Mouse (Mus musculus): ENCODE data around the gene Iqgap1. TPM values are rescaled to one million over a fixed set of nuclear protein-coding genes. Genes with fewer than 3 reads are reported as not detected.

Iqgap1 gene
- total RNA-seq (2014; rRNA removed) = 7.8 and 9.2 TPM in 2 replicates
- 2.6 and 2.8 TPM in 2 replicates for polyA plus RNA-seq (2012; rRNA removed)

- no peak within 1 kb of the TSS for H3K4me3 ChIP-seq (ENCODE audit: insufficient read depth, low read depth, low read length)
- no peaks in the 10 kb centered on the region for H3K27me3 ChIP-seq (ENCODE audit: control insufficient read depth, insufficient read depth, low read length)
- TF ChIP-seq POLR2A (IDR thresholded peaks at IDR 0.05; ENCODE audit: extremely low read depth, insufficient read depth, low read length) (no peak), CTCF (IDR thresholded peaks at IDR 0.05; ENCODE audit: low read depth, low read length) (no peak)
- no peak for DNase-seq (ENCODE audit: extremely low read depth, low read depth, low spot score)
- H3K4me1 ChIP-seq (ENCODE audit: control insufficient read depth, insufficient read depth, low read length) = no peaks in the 10 kb centered on the region
- 87% methylated on average over 11 of the region's 11 CpGs for WGBS
- H3K36me3 ChIP-seq (ENCODE audit: control insufficient read depth, insufficient read depth, low read length) = no peaks in the 10 kb centered on the region
- H3K79me2 ChIP-seq (ENCODE audit: control insufficient read depth, insufficient read depth, low read length) = no peaks in the 10 kb centered on the region
- H3K9ac ChIP-seq (ENCODE audit: low read depth, low read length) = no peak within 1 kb of the TSS
- no peak within 1 kb of the TSS for H3K27ac ChIP-seq (replicated peaks; ENCODE audit: insufficient read depth, low read depth, low read length)
Measured at GRCm38 (mm10) chr7:80825843-80826403, at the start of gene Iqgap1. Iqgap1 (minus strand) TSS chr7:80825974.

DNA sequence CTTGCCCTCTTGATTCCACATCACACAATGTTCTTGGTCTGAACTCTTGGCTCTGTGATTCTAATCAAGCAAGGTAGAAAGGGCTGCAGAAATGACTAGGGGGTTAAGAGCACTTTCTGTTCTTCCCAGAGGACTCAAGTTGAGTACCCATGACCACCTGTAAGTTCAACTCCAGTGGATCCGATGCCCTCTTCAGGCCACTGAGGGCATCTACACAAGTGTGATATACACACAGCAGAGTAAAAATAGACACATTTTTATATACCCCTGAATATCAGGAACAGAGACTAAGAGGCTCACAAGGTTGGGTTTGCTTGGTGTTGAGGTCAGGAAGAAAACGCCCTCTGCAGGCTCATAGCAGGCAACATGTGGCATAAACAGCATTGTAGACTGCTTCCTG lies 47.9 kb upstream of the Iqgap1 start:
- peak overlapping the region; percentile 50; the same call in 1 of the 2 replicates for H3K27ac ChIP-seq (replicated peaks; ENCODE audit: insufficient read depth, low read depth, low read length)
- no peaks in the 10 kb centered on the region for H3K27me3 ChIP-seq (ENCODE audit: control insufficient read depth, insufficient read depth, low read length)
- TF ChIP-seq CTCF (IDR thresholded peaks at IDR 0.05; ENCODE audit: low read depth, low read length) (no peak), POLR2A (IDR thresholded peaks at IDR 0.05; ENCODE audit: extremely low read depth, insufficient read depth, low read length) (no peak)
- WGBS = 95% methylated on average over 2 of the region's 2 CpGs
- no peak overlapping the region for H3K9ac ChIP-seq (ENCODE audit: low read depth, low read length)
- H3K4me3 ChIP-seq (ENCODE audit: insufficient read depth, low read depth, low read length) = no peak overlapping the region
- no peak for DNase-seq (ENCODE audit: extremely low read depth, low read depth, low spot score)
- H3K36me3 ChIP-seq (ENCODE audit: control insufficient read depth, insufficient read depth, low read length) = peaks cover 14% of the 10 kb centered on the region
- H3K79me2 ChIP-seq (ENCODE audit: control insufficient read depth, insufficient read depth, low read length) = no peaks in the 10 kb centered on the region; the same call in 1 of the 2 replicates
- H3K4me1 ChIP-seq (ENCODE audit: control insufficient read depth, insufficient read depth, low read length) = peaks cover 5% of the 10 kb centered on the region

GRCm38 (mm10) chr7:80873038-80873437 lies 47.3 kb upstream of the Iqgap1 start:
- Histone ChIP-seq H3K36me3 (ENCODE audit: control insufficient read depth, insufficient read depth, low read length) (peaks cover 17% of the 10 kb centered on the region), H3K27me3 (ENCODE audit: control insufficient read depth, insufficient read depth, low read length) (no peaks in the 10 kb centered on the region), H3K27ac (replicated peaks; ENCODE audit: insufficient read depth, low read depth, low read length) (peak overlapping the region; percentile 60), H3K79me2 (ENCODE audit: control insufficient read depth, insufficient read depth, low read length) (no peaks in the 10 kb centered on the region; the same call in 1 of the 2 replicates), H3K4me3 (ENCODE audit: insufficient read depth, low read depth, low read length) (no peak overlapping the region), H3K9ac (ENCODE audit: low read depth, low read length) (no peak overlapping the region), H3K4me1 (ENCODE audit: control insufficient read depth, insufficient read depth, low read length) (peaks cover 5% of the 10 kb centered on the region)
- 49% methylated on average over 5 of the region's 5 CpGs for WGBS
- TF ChIP-seq POLR2A (IDR thresholded peaks at IDR 0.05; ENCODE audit: extremely low read depth, insufficient read depth, low read length) (no peak), CTCF (IDR thresholded peaks at IDR 0.05; ENCODE audit: low read depth, low read length) (no peak)
- DNase-seq (ENCODE audit: extremely low read depth, low read depth, low spot score) = peak; percentile 69

DNA sequence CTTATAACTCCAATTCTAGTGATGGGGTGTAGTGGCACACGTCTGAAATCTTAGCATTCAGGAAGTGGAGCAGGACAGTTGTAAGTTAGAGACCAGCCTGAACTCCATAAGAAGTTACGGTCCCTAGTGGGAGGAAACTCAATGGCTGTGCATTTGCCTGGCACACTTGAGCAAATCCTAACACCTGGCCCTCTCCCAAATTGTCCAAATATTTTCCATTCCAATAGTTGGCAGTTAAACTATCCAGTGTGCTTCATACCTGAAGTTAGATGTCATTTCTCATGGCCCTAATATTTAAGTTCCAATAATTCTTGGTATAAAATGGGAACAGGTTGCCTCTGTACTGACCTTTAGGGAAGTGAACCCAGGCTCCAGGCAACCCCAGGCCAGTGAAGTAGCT lies 42.9 kb upstream of the Iqgap1 start:
- peaks cover 16% of the 10 kb centered on the region for H3K4me1 ChIP-seq (ENCODE audit: control insufficient read depth, insufficient read depth, low read length)
- WGBS = 84% methylated on average over 2 of the region's 2 CpGs
- H3K27me3 ChIP-seq (ENCODE audit: control insufficient read depth, insufficient read depth, low read length) = no peaks in the 10 kb centered on the region
- TF ChIP-seq CTCF (IDR thresholded peaks at IDR 0.05; ENCODE audit: low read depth, low read length) (no peak), POLR2A (IDR thresholded peaks at IDR 0.05; ENCODE audit: extremely low read depth, insufficient read depth, low read length) (no peak)
- H3K4me3 ChIP-seq (ENCODE audit: insufficient read depth, low read depth, low read length) = no peak overlapping the region
- no peaks in the 10 kb centered on the region; the same call in 1 of the 2 replicates for H3K79me2 ChIP-seq (ENCODE audit: control insufficient read depth, insufficient read depth, low read length)
- peak; percentile 29 for DNase-seq (ENCODE audit: extremely low read depth, low read depth, low spot score)
- peaks cover 7% of the 10 kb centered on the region for H3K36me3 ChIP-seq (ENCODE audit: control insufficient read depth, insufficient read depth, low read length)
- no peak overlapping the region for H3K27ac ChIP-seq (replicated peaks; ENCODE audit: insufficient read depth, low read depth, low read length)
- no peak overlapping the region for H3K9ac ChIP-seq (ENCODE audit: low read depth, low read length)

GRCm38 (mm10) chr7:80866514-80867147 lies 40.9 kb upstream of the Iqgap1 start:
- Histone ChIP-seq H3K4me1 (ENCODE audit: control insufficient read depth, insufficient read depth, low read length) (peaks cover 16% of the 10 kb centered on the region), H3K9ac (ENCODE audit: low read depth, low read length) (no peak overlapping the region), H3K79me2 (ENCODE audit: control insufficient read depth, insufficient read depth, low read length) (peaks cover 6% of the 10 kb centered on the region), H3K36me3 (ENCODE audit: control insufficient read depth, insufficient read depth, low read length) (peaks cover 7% of the 10 kb centered on the region), H3K27me3 (ENCODE audit: control insufficient read depth, insufficient read depth, low read length) (no peaks in the 10 kb centered on the region), H3K4me3 (ENCODE audit: insufficient read depth, low read depth, low read length) (no peak overlapping the region), H3K27ac (replicated peaks; ENCODE audit: insufficient read depth, low read depth, low read length) (peak overlapping the region; percentile 24)
- TF ChIP-seq CTCF (IDR thresholded peaks at IDR 0.05; ENCODE audit: low read depth, low read length) (no peak), POLR2A (IDR thresholded peaks at IDR 0.05; ENCODE audit: extremely low read depth, insufficient read depth, low read length) (no peak)
- peak; percentile 87 for DNase-seq (ENCODE audit: extremely low read depth, low read depth, low spot score)
- WGBS = 22% methylated on average over 7 of the region's 7 CpGs

DNA sequence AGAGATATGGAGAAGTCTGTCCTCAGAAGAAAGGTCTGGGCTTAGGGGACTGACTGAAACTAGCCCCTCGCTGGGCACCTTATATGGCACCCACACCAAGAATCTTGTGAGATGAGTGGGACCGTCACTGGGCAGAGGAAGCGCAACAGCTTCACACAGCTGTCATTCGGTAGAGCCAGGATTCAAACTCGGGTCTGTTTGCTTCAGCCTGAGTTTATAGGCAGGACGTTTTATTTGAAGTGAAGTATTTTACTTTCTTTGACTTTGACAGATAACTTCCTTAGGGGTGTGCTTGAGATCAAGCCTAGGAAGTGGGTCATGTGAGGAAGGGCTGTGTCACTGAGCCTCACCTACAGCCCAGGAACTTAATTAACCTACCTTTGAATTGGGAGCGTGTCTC lies 39.7 kb upstream of the Iqgap1 start:
- H3K9ac ChIP-seq (ENCODE audit: low read depth, low read length) = no peak overlapping the region
- 87% methylated on average over 7 of the region's 7 CpGs for WGBS
- peak overlapping the region; percentile 65 for H3K27ac ChIP-seq (replicated peaks; ENCODE audit: insufficient read depth, low read depth, low read length)
- TF ChIP-seq POLR2A (IDR thresholded peaks at IDR 0.05; ENCODE audit: extremely low read depth, insufficient read depth, low read length) (no peak), CTCF (IDR thresholded peaks at IDR 0.05; ENCODE audit: low read depth, low read length) (no peak)
- H3K27me3 ChIP-seq (ENCODE audit: control insufficient read depth, insufficient read depth, low read length) = no peaks in the 10 kb centered on the region
- H3K36me3 ChIP-seq (ENCODE audit: control insufficient read depth, insufficient read depth, low read length) = peaks cover 6% of the 10 kb centered on the region
- no peak for DNase-seq (ENCODE audit: extremely low read depth, low read depth, low spot score)
- H3K4me1 ChIP-seq (ENCODE audit: control insufficient read depth, insufficient read depth, low read length) = peaks cover 20% of the 10 kb centered on the region
- H3K79me2 ChIP-seq (ENCODE audit: control insufficient read depth, insufficient read depth, low read length) = peaks cover 6% of the 10 kb centered on the region
- no peak overlapping the region for H3K4me3 ChIP-seq (ENCODE audit: insufficient read depth, low read depth, low read length)
